Mouse (Mus musculus) limb, embryonic 10.5 days (tissue): Measurements from ENCODE around the gene Spint5. TPM values are rescaled to one million over a fixed set of nuclear protein-coding genes. Genes with fewer than 3 reads are reported as not detected.

ENCODE experiments used
- polyA plus RNA-seq: library from polyadenylated mRNA; unstranded; fragments of >200 nt; fragmentation: Nextera tagmentation; extraction: Ambion mirVana; gene quantifications from 2 replicates; pipeline ENCODE4 v1.2.1, GENCODE M21; 2016

The Spint5 gene
- polyA plus RNA-seq, 1 experiment from 2014 or later = not detected

Other genes starting within 250 kb of the Spint5 start
- gene Trp53tg5, start 241.6 kb upstream of the Spint5 start, polyA plus RNA-seq = not detected in 2 replicates
- gene Dbndd2, start 229.2 kb upstream of the Spint5 start, polyA plus RNA-seq = 0.70 and 2.1 TPM in 2 replicates
- gene Pigt, start 217.8 kb upstream of the Spint5 start, polyA plus RNA-seq = 35.7 and 37.5 TPM in 2 replicates
- gene Wfdc2, start 152.9 kb upstream of the Spint5 start, polyA plus RNA-seq = 35.5 and 40.0 TPM in 2 replicates
- gene Spint3, start 141.8 kb upstream of the Spint5 start, polyA plus RNA-seq = not detected in 2 replicates
- gene Wfdc6a, start 129.9 kb upstream of the Spint5 start, polyA plus RNA-seq = not detected in 2 replicates
- gene Eppin, start 121.7 kb upstream of the Spint5 start, polyA plus RNA-seq = not detected in 2 replicates
- gene Wfdc6b, start 101.8 kb upstream of the Spint5 start, polyA plus RNA-seq = not detected in 2 replicates
- not detected in 2 replicates for gene Wfdc8, start 101.7 kb upstream of the Spint5 start, polyA plus RNA-seq
- not detected in 2 replicates for gene Wfdc16, start 76.5 kb upstream of the Spint5 start, polyA plus RNA-seq
- gene Wfdc10, start 59.3 kb upstream of the Spint5 start, polyA plus RNA-seq = not detected in 2 replicates
- not detected in 2 replicates for gene Wfdc9, start 58.7 kb upstream of the Spint5 start, polyA plus RNA-seq
- gene Wfdc11, start 41.2 kb upstream of the Spint5 start, polyA plus RNA-seq = not detected in 2 replicates
- not detected in 2 replicates for gene Wfdc13, start 30.2 kb upstream of the Spint5 start, polyA plus RNA-seq
- gene Spint4, start 16.8 kb upstream of the Spint5 start, polyA plus RNA-seq = not detected in 2 replicates
- 0.95 and 0.98 TPM in 2 replicates for gene Wfdc3, start 30.6 kb downstream of the Spint5 start, polyA plus RNA-seq
- gene Dnttip1, start 30.7 kb downstream of the Spint5 start, polyA plus RNA-seq = 93.1 and 93.2 TPM in 2 replicates
- 607 and 617 TPM in 2 replicates for gene Ube2c, start 54.6 kb downstream of the Spint5 start, polyA plus RNA-seq
- 0.79 and 1.3 TPM in 2 replicates for gene Tnnc2, start 64.7 kb downstream of the Spint5 start, polyA plus RNA-seq
- gene Snx21, start 70.5 kb downstream of the Spint5 start, polyA plus RNA-seq = 9.0 and 12.2 TPM in 2 replicates
- gene Acot8, start 89.6 kb downstream of the Spint5 start, polyA plus RNA-seq = 14.7 and 18.4 TPM in 2 replicates
- 9.1 and 9.9 TPM in 2 replicates for gene Zswim3, start 89.8 kb downstream of the Spint5 start, polyA plus RNA-seq
- 24.3 and 24.6 TPM in 2 replicates for gene Zswim1, start 107.4 kb downstream of the Spint5 start, polyA plus RNA-seq
- 0.36 TPM in 1 of 2 replicates, not detected in the other for gene Spata25, start 113.2 kb downstream of the Spint5 start, polyA plus RNA-seq
- 93.0 and 105 TPM in 2 replicates for gene Ctsa, start 117.6 kb downstream of the Spint5 start, polyA plus RNA-seq
- 4.0 and 6.9 TPM in 2 replicates for gene Neurl2, start 118.2 kb downstream of the Spint5 start, polyA plus RNA-seq
- 20.2 and 24.9 TPM in 2 replicates for gene Pltp, start 142.4 kb downstream of the Spint5 start, polyA plus RNA-seq
- gene Pcif1, start 164.0 kb downstream of the Spint5 start, polyA plus RNA-seq = 73.7 and 86.7 TPM in 2 replicates
- gene Zfp335, start 196.5 kb downstream of the Spint5 start, polyA plus RNA-seq = 18.0 and 21.3 TPM in 2 replicates
- 0.31 and 0.33 TPM in 2 replicates for gene Mmp9, start 225.5 kb downstream of the Spint5 start, polyA plus RNA-seq
- gene Slc12a5, start 245.5 kb downstream of the Spint5 start, polyA plus RNA-seq = 0.83 and 1.0 TPM in 2 replicates